Mouse (Mus musculus): Measurements from ENCODE around the gene Hscb. TPM values are rescaled to one million over a fixed set of nuclear protein-coding genes. Genes with fewer than 3 reads are reported as not detected.

Hscb gene
- polyA plus RNA-seq, 1 experiment from 2014 or later, result 10.8 TPM

Other genes starting within 250 kb of the Hscb start
- gene Noc4l, start 186.4 kb downstream of the Hscb start, polyA plus RNA-seq (2015; fragmentation: Nextera tagmentation; extraction: Ambion mirVana), result 42.6 and 43.2 TPM in 2 replicates
- 16.4 and 19.8 TPM in 2 replicates for gene Ddx51, start 186.3 kb downstream of the Hscb start, polyA plus RNA-seq (2015; fragmentation: Nextera tagmentation; extraction: Ambion mirVana)
- gene Ep400, start 69.1 kb downstream of the Hscb start, polyA plus RNA-seq (2015; fragmentation: Nextera tagmentation; extraction: Ambion mirVana), result 55.7 and 58.7 TPM in 2 replicates
- 23.2 and 23.3 TPM in 2 replicates for gene Pus1, start 59.1 kb downstream of the Hscb start, polyA plus RNA-seq (2015; fragmentation: Nextera tagmentation; extraction: Ambion mirVana)
- gene Ulk1, start 29.7 kb downstream of the Hscb start, polyA plus RNA-seq (2015; fragmentation: Nextera tagmentation; extraction: Ambion mirVana), result 33.0 and 36.2 TPM in 2 replicates
- 12.5 and 13.8 TPM in 2 replicates for gene Chek2, start 202 bp upstream of the Hscb start, polyA plus RNA-seq (2015; fragmentation: Nextera tagmentation; extraction: Ambion mirVana)
- 19.3 and 21.3 TPM in 2 replicates for gene Ttc28, start 40.0 kb upstream of the Hscb start, polyA plus RNA-seq (2015; fragmentation: Nextera tagmentation; extraction: Ambion mirVana)

All from midbrain, embryonic 13.5 days (tissue).